Mouse (Mus musculus) small intestine, adult 2 months (tissue): Measurements from ENCODE around the gene Inpp5a.

ENCODE experiments used
- CTCF ChIP-seq: fragments of 200-500 bp; IDR thresholded peaks from 2 replicates; pipeline ENCODE4 v1.5.1; 2012; ENCODE audit warnings: low read depth, mild to moderate bottlenecking, control low read depth, inconsistent platforms, low read length, moderate library complexity, mixed read lengths; ENCODE audit not compliant: insufficient replicate concordance, insufficient read length; ENCODE audit errors: extremely low read depth
- POLR2A ChIP-seq: fragments of 200-500 bp; IDR thresholded peaks from 2 replicates; pipeline ENCODE4 v1.6.1; 2012; ENCODE audit warnings: low read depth, mild to moderate bottlenecking, control low read depth, inconsistent platforms, low read length, moderate library complexity

DNA sequence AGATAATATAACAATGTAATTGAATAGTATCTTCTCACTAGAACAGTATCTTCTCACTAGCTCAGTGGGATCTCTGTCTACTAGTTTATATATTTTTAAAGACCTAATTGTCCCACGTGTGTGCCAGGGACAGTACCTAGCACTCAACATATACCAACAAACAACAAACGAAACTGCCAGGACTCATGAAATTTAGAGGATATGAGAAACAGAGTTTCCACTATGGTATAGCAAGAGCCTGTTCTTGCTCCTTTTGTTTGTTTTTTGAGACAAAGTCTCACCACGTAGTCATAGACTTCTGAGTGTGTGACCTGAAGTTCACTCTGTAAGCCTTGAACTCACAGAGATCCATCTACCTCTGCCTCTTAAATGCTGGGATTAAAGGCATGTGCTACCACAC lies 10.6 kb upstream of the Inpp5a start:
- TF ChIP-seq POLR2A (no peak), CTCF (no peak)
